Mouse (Mus musculus): ENCODE results near the gene Zfpl1. TPM values are rescaled to one million over a fixed set of nuclear protein-coding genes. Genes with fewer than 3 reads are reported as not detected.
A peak's percentile ranks its signal among the peaks of the same experiment; 100 is the strongest.

The Zfpl1 gene
- polyA plus RNA-seq, 1 experiment from 2014 or later: 62.7 TPM

DNA sequence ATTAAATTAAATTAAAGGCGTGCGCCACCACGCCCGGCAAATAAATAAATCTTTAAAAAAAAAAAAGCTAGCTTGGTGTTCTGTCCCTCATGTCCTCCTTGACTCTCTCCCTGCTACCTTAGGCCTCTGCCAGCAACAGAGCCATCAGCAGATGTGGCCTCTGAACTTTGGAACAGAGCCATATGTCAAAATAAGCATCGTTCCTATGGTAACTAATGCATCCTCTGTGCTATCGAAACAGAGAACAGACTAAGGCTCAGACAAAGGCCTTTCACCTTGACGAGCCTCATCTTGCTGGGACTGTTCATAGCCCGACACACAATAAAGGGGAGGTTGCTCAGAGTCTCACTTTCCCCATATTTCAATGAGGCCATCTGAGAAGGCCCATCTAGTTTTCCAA lies 38.6 kb upstream of the Zfpl1 start:
- Histone ChIP-seq H3K27me3 (ENCODE audit: control insufficient read depth, insufficient read depth, low read length) (no peaks in the 10 kb centered on the region), H3K9me3 (replicated peaks; ENCODE audit: control insufficient read depth, low read length) (no peaks in the 10 kb centered on the region), H3K27ac (ENCODE audit: low read length) (no peak overlapping the region), H3K4me1 (ENCODE audit: control insufficient read depth, insufficient read depth, low read length) (peaks cover 14% of the 10 kb centered on the region; the same call in 1 of the 2 replicates), H3K4me2 (ENCODE audit: low read depth, low read length) (no peak overlapping the region), H3K4me3 (replicated peaks; ENCODE audit: low read length) (no peak overlapping the region), H3K9ac (ENCODE audit: low read length) (0 out of 2 replicates have a peak overlapping the region, but pooled peaks have one; percentile 22), H3K36me3 (ENCODE audit: control insufficient read depth, insufficient read depth, low read length) (no peaks in the 10 kb centered on the region)
- WGBS: 61% methylated on average over 8 of the region's 8 CpGs
- ATAC-seq (ENCODE audit: insufficient read depth, low FRiP score): no peak

DNA sequence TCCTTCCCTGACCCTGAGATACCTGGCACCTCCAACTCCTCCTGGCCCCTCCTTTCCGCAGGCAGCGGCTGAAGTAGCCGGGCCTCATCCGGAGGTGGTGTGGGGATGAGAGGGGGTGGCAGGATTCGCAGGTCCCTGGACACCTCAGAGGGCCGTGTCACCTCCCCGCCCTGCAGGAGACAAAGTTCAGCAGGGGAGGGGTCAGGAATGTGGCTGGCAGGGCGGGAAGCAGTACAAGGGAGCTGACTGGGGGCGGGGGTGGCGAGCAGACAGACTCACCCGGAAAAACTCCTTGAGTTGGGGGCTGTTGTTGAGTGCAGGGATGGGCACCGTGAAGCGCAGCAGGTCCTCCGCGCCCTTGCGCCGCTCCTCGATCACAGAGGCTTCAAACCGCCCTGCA lies 37.0 kb upstream of the Zfpl1 start:
- Histone ChIP-seq H3K4me1 (ENCODE audit: control insufficient read depth, insufficient read depth, low read length) (peaks cover 13% of the 10 kb centered on the region; the same call in 1 of the 2 replicates), H3K27ac (ENCODE audit: low read length) (no peak overlapping the region), H3K9ac (ENCODE audit: low read length) (peak overlapping the region; percentile 35; the same call in 1 of the 2 replicates), H3K9me3 (replicated peaks; ENCODE audit: control insufficient read depth, low read length) (no peaks in the 10 kb centered on the region), H3K4me3 (replicated peaks; ENCODE audit: low read length) (no peak overlapping the region), H3K4me2 (ENCODE audit: low read depth, low read length) (no peak overlapping the region), H3K27me3 (ENCODE audit: control insufficient read depth, insufficient read depth, low read length) (no peaks in the 10 kb centered on the region), H3K36me3 (ENCODE audit: control insufficient read depth, insufficient read depth, low read length) (no peaks in the 10 kb centered on the region)
- no peak for ATAC-seq (ENCODE audit: insufficient read depth, low FRiP score)
- WGBS: 33% methylated on average over 19 of the region's 19 CpGs

DNA sequence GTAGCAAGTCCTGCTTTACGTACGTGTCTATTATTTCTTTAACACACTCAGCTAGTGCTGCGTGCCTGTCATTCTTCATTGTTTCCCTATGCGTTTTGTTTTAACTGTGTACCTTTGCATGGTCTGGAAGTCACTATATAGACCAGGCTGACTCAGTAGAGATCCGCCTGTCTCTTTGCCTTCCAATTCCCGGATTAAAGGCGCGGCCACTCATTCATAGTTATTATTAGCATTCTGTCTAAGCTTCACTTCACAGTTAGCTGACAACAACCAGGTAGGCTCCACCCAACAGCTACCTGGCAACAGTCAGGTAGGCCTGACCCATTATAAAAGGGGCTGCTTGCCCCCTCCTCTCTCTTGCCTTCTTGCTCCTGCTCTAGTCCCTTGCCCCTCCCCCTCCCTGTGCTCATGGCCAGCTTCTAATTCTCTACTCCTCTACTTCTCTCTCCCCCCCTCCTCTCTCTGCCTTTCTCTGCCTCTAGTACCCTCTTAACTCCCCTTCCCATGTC lies 34.0 kb upstream of the Zfpl1 start:
- Histone ChIP-seq H3K27me3 (ENCODE audit: control insufficient read depth, insufficient read depth, low read length) (no peaks in the 10 kb centered on the region), H3K9ac (ENCODE audit: low read length) (peak overlapping the region; percentile 92), H3K27ac (ENCODE audit: low read length) (peak overlapping the region; percentile 98), H3K4me2 (ENCODE audit: low read depth, low read length) (peak overlapping the region; percentile 87), H3K9me3 (replicated peaks; ENCODE audit: control insufficient read depth, low read length) (no peaks in the 10 kb centered on the region), H3K36me3 (ENCODE audit: control insufficient read depth, insufficient read depth, low read length) (0 out of 2 replicates have a peak, but pooled peaks cover 8% of the 10 kb centered on the region), H3K4me1 (ENCODE audit: control insufficient read depth, insufficient read depth, low read length) (peaks cover 17% of the 10 kb centered on the region; the same call in 1 of the 2 replicates), H3K4me3 (replicated peaks; ENCODE audit: low read length) (peak overlapping the region; percentile 90)
- under 1% methylated on average over 8 of the region's 8 CpGs for WGBS
- peak; percentile 11; the same call in 1 of the 2 replicates for ATAC-seq (ENCODE audit: insufficient read depth, low FRiP score)

DNA sequence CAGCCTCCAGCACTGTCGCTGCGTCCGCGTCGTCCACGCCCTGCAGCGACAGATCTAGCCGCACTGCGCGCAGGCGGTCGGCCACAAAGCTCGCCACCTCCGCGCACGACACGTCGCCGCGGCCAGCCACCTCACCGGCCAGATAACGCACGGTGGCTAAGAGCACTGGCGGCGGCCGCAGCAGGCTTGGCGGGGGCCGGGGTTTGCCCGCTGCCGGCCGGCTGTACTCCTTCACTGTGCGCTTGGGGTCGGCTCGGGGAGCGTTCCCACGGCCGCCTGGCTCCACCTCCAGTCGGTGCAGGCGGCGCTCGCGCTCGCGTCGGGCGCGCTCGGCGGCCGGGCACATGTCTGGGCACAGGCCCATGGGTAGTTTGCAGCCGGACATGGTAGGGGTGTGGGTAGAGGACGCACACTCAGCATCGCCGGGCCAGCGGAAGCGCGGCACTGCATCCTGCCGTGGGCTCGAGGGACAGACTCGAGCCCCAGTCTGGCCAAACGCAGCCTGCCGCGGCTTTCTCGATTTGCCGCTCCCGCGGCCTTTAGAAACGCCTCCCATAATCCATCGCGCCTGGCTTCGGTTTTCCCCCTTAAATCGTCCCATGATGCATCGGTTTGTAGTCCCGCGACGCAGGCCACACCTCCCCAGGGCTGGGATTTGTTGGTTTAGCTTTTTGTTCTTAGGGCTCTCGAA lies 33.4 kb upstream of the Zfpl1 start, which contains the start of gene Sac3d1:
Gene Sac3d1 (minus strand): TSS at position 665 of the 691 bp plus-strand sequence.
- WGBS: 0% methylated on average over 77 of the region's 77 CpGs
- Histone ChIP-seq H3K27me3 (ENCODE audit: control insufficient read depth, insufficient read depth, low read length) (no peaks in the 10 kb centered on the region), H3K9ac (ENCODE audit: low read length) (peak within 1 kb of the TSS; percentile 92), H3K4me1 (ENCODE audit: control insufficient read depth, insufficient read depth, low read length) (peaks cover 14% of the 10 kb centered on the region; the same call in 1 of the 2 replicates), H3K9me3 (replicated peaks; ENCODE audit: control insufficient read depth, low read length) (no peaks in the 10 kb centered on the region), H3K27ac (ENCODE audit: low read length) (peak within 1 kb of the TSS; percentile 98), H3K4me3 (replicated peaks; ENCODE audit: low read length) (peak within 1 kb of the TSS; percentile 90), H3K4me2 (ENCODE audit: low read depth, low read length) (peak within 1 kb of the TSS; percentile 87), H3K36me3 (ENCODE audit: control insufficient read depth, insufficient read depth, low read length) (0 out of 2 replicates have a peak, but pooled peaks cover 8% of the 10 kb centered on the region)
- ATAC-seq (ENCODE audit: insufficient read depth, low FRiP score): peak; percentile 90

DNA sequence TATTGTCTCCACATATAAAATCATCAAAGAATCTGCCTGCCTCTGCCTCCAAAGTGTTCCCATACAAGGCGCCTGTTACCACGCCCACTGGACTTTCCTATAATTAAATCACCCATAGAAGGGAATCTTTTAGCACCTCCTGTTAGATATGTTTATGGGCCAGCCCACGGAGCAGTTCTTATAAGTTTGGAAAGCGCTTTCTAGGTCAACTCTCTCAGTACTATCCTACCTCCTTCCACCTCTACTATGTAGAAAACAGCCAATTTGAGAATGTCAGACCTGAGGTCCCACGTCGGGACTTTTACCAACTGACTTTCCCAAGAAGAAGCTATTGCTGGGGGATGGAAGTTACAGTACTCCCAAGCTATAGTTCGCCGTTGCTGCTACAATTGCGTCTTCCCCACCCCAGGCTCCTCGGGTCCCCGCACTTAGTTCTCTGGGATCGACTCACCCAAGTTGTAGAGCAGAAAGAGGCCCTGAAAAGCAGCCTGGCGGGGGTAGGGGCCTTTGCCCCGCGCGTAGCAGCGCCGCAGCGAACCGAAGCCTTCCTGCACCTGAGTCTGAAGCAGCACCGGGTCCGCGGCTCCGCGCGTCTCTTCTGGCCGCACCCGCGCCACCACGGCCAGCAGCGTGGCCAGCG lies 32.7 kb upstream of the Zfpl1 start:
- H3K4me1 ChIP-seq (ENCODE audit: control insufficient read depth, insufficient read depth, low read length): peaks cover 14% of the 10 kb centered on the region; the same call in 1 of the 2 replicates
- peak overlapping the region; percentile 92 for H3K9ac ChIP-seq (ENCODE audit: low read length)
- no peaks in the 10 kb centered on the region for H3K27me3 ChIP-seq (ENCODE audit: control insufficient read depth, insufficient read depth, low read length)
- peak overlapping the region; percentile 90 for H3K4me3 ChIP-seq (replicated peaks; ENCODE audit: low read length)
- whole genome bisulfite sequencing: 4% methylated on average over 32 of the region's 32 CpGs
- H3K4me2 ChIP-seq (ENCODE audit: low read depth, low read length): peak overlapping the region; percentile 87
- 0 out of 2 replicates have a peak, but pooled peaks cover 8% of the 10 kb centered on the region for H3K36me3 ChIP-seq (ENCODE audit: control insufficient read depth, insufficient read depth, low read length)
- peak overlapping the region; percentile 98 for H3K27ac ChIP-seq (ENCODE audit: low read length)
- ATAC-seq (ENCODE audit: insufficient read depth, low FRiP score): peak; percentile 1; the same call in 1 of the 2 replicates
- H3K9me3 ChIP-seq (replicated peaks; ENCODE audit: control insufficient read depth, low read length): no peaks in the 10 kb centered on the region

DNA sequence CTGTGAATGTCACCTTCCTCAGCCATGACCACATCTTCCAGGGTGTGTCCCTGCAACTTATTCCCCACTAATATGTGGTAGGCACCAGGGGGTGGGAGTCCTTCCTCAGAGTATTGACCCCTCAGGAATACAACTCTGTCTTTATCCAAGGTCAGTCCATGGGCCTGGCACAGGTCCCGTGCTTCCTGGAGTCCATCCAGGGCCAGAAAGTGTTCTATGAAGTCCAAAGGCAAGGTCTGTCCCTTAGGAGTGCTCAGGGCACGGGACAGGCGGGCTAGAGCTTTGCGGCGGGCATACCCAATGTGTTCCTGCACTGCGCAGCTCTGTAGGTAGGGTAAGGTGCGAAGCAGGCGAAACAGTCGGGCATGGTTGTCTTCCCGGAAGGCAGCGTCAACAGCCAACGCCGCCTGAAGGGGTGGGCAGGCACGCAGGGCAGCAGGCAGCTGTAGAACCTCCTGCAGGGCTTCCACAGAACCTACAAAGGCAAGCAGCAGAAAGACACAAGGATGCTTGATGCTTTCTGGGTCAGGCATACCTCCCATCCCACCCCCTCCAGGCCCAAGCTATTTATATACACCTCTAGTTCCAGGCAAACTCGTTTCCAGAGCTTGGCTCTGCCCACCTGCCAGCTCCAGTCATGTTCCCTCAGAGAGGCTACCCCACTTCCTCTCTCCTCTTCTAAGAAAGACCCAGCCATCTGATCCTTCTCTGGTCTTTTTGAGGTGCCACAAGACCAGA lies 31.5 kb upstream of the Zfpl1 start:
- Histone ChIP-seq H3K4me1 (ENCODE audit: control insufficient read depth, insufficient read depth, low read length) (peaks cover 14% of the 10 kb centered on the region; the same call in 1 of the 2 replicates), H3K4me3 (replicated peaks; ENCODE audit: low read length) (0 out of 2 replicates have a peak overlapping the region, but pooled peaks have one; percentile 90), H3K9ac (ENCODE audit: low read length) (0 out of 2 replicates have a peak overlapping the region, but pooled peaks have one; percentile 22), H3K27ac (ENCODE audit: low read length) (no peak overlapping the region), H3K9me3 (replicated peaks; ENCODE audit: control insufficient read depth, low read length) (no peaks in the 10 kb centered on the region), H3K27me3 (ENCODE audit: control insufficient read depth, insufficient read depth, low read length) (no peaks in the 10 kb centered on the region), H3K36me3 (ENCODE audit: control insufficient read depth, insufficient read depth, low read length) (0 out of 2 replicates have a peak, but pooled peaks cover 8% of the 10 kb centered on the region), H3K4me2 (ENCODE audit: low read depth, low read length) (no peak overlapping the region; the same call in 1 of the 2 replicates)
- 86% methylated on average over 15 of the region's 15 CpGs for WGBS
- ATAC-seq (ENCODE audit: insufficient read depth, low FRiP score): no peak

DNA sequence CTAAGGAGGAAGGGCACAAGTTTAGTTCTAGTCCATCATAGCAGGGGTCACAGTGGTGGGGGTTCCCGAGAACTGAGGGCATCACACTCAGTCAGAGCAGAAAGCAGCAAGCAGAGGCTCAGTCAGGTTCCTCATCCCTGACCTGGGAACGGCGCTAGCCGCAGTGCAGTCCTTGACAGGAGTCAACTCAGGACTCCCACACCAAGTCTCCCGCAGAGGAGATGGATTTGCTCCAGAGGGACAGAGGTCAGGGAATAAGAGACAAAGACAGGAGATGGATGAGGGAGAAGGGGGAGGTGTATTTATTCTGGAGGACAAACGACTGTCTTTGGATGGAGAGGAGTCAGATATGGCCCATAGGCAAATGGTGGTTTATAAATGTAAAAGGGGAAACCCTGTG lies 28.4 kb upstream of the Zfpl1 start:
- no peaks in the 10 kb centered on the region for H3K27me3 ChIP-seq (ENCODE audit: control insufficient read depth, insufficient read depth, low read length)
- H3K9ac ChIP-seq (ENCODE audit: low read length): no peak overlapping the region
- WGBS: 35% methylated on average over 6 of the region's 6 CpGs
- H3K4me3 ChIP-seq (replicated peaks; ENCODE audit: low read length): no peak overlapping the region
- H3K4me1 ChIP-seq (ENCODE audit: control insufficient read depth, insufficient read depth, low read length): peaks cover 8% of the 10 kb centered on the region; the same call in 1 of the 2 replicates
- ATAC-seq (ENCODE audit: insufficient read depth, low FRiP score): no peak
- no peak overlapping the region for H3K27ac ChIP-seq (ENCODE audit: low read length)
- H3K9me3 ChIP-seq (replicated peaks; ENCODE audit: control insufficient read depth, low read length): no peaks in the 10 kb centered on the region
- H3K36me3 ChIP-seq (ENCODE audit: control insufficient read depth, insufficient read depth, low read length): 0 out of 2 replicates have a peak, but pooled peaks cover 8% of the 10 kb centered on the region
- no peak overlapping the region for H3K4me2 ChIP-seq (ENCODE audit: low read depth, low read length)

DNA sequence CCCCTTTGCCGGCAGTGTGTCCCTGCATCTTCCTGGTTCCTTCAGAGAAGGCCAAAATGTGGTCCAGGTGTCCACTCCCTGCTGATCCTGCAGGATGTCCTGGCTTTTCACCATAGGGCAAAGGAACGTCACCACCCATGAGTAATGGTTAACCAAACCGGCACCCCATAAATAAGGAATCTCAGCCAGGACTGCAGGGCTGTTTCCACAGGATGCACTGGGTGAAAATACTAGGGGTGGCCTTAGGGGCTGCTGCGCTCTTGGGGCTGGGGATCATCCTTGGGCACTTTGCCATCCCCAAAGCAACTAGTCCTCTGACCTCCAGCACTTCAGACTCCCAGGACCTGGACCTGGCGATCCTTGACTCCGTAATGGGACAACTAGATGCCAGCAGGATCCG lies 20.8 kb upstream of the Zfpl1 start, which contains the start of gene Naaladl1:
Gene Naaladl1 (plus strand): TSS at position 197 of the 400 bp plus-strand sequence.
- WGBS: 80% methylated on average over 7 of the region's 7 CpGs
- H3K9me3 ChIP-seq (replicated peaks; ENCODE audit: control insufficient read depth, low read length): no peaks in the 10 kb centered on the region
- no peak within 1 kb of the TSS for H3K4me2 ChIP-seq (ENCODE audit: low read depth, low read length)
- no peaks in the 10 kb centered on the region for H3K36me3 ChIP-seq (ENCODE audit: control insufficient read depth, insufficient read depth, low read length)
- H3K27ac ChIP-seq (ENCODE audit: low read length): no peak within 1 kb of the TSS
- no peak within 1 kb of the TSS for H3K4me3 ChIP-seq (replicated peaks; ENCODE audit: low read length)
- no peaks in the 10 kb centered on the region for H3K4me1 ChIP-seq (ENCODE audit: control insufficient read depth, insufficient read depth, low read length)
- no peak for ATAC-seq (ENCODE audit: insufficient read depth, low FRiP score)
- 0 out of 2 replicates have a peak within 1 kb of the TSS, but pooled peaks have one; percentile 3 for H3K9ac ChIP-seq (ENCODE audit: low read length)
- no peaks in the 10 kb centered on the region for H3K27me3 ChIP-seq (ENCODE audit: control insufficient read depth, insufficient read depth, low read length)
